Mouse (Mus musculus) stomach, postnatal 0 days (tissue): ENCODE results near the gene 1700067K01Rik. TPM values are rescaled to one million over a fixed set of nuclear protein-coding genes. Genes with fewer than 3 reads are reported as not detected.

Source experiments
- ATAC-seq: fragments of 200-750 bp; cut with Nextera tagmentation; 2 replicates; pipeline ENCODE4 v1.8.0; 2017; ENCODE audit not compliant: low FRiP score, low TSS enrichment
- DNase-seq: peaks from one replicate; pipeline ENCODE4 v3.0.0-alpha.2; 2016; ENCODE audit warnings: low spot score
- H3K27ac ChIP-seq: fragments of 300-500 bp; sonication (generic); replicated peaks from 2 replicates; pipeline ENCODE4 v1.5.1; 2014; ENCODE audit warnings: mild to moderate bottlenecking, control low read depth
- H3K27me3 ChIP-seq: fragments of 300-500 bp; sonication (generic); 2 replicates; pipeline ENCODE4 v1.6.1; 2014; ENCODE audit warnings: low read length; ENCODE audit not compliant: control insufficient read depth, insufficient read depth
- H3K36me3 ChIP-seq: fragments of 300-500 bp; sonication (generic); 2 replicates; pipeline ENCODE4 v1.6.1; 2014; ENCODE audit warnings: low read length, mixed read lengths; ENCODE audit not compliant: control insufficient read depth, insufficient read depth
- H3K4me1 ChIP-seq: fragments of 300-500 bp; sonication (generic); replicated peaks from 2 replicates; pipeline ENCODE4 v1.6.1; 2014; ENCODE audit warnings: antibody characterized with exemption; ENCODE audit not compliant: control insufficient read depth, insufficient read depth
- H3K4me2 ChIP-seq: fragments of 300-500 bp; sonication (generic); replicated peaks from 2 replicates; pipeline ENCODE4 v1.6.1; 2014; ENCODE audit warnings: low read depth, mild to moderate bottlenecking, control low read depth, moderate library complexity
- H3K4me3 ChIP-seq: fragments of 300-500 bp; sonication (generic); 2 replicates; pipeline ENCODE4 v1.5.1; 2014; ENCODE audit warnings: low read depth, low read length, control low read depth
- H3K9ac ChIP-seq: fragments of 300-500 bp; sonication (generic); 2 replicates; pipeline ENCODE4 v1.6.1; 2014; ENCODE audit warnings: mild to moderate bottlenecking, low read length, control low read depth, mixed read lengths
- H3K9me3 ChIP-seq: fragments of 300-500 bp; sonication (generic); 2 replicates; pipeline ENCODE4 v1.6.1; 2016; ENCODE audit warnings: low read length; ENCODE audit not compliant: control insufficient read depth
- CTCF ChIP-seq: IDR thresholded peaks from 2 replicates; pipeline ENCODE4 v1.5.1; 2016; ENCODE audit warnings: antibody characterized with exemption, low read depth, mild to moderate bottlenecking, moderate library complexity
- EP300 ChIP-seq: optimal IDR thresholded peaks from 2 replicates; pipeline ENCODE3; 2016; ENCODE audit warnings: antibody characterized with exemption
- WGBS: fragments of 180-500 bp; shearing (Covaris S2); extraction: QIAGEN DNeasy Blood & Tissue Kit; methylation state at CpG from one replicate; pipeline ENCODE4 v1.1.7; 2014; 5-methylcytosine and 5-hydroxymethylcytosine counted together
- polyA plus RNA-seq: library from polyadenylated mRNA; unstranded; fragments of >200 nt; fragmentation: Nextera tagmentation; extraction: Ambion mirVana; gene quantifications from 2 replicates; pipeline ENCODE4 v1.2.1, GENCODE M21; 2015

1700067K01Rik gene
- polyA plus RNA-seq, result 0.36 and 0.38 TPM in 2 replicates

- ATAC-seq (no peak), DNase-seq (peak; percentile 36)
- TF ChIP-seq EP300 (no peak), CTCF (no peak)
- no peaks in the 10 kb centered on the region for H3K9me3 ChIP-seq
- peak within 1 kb of the TSS; percentile 17; the same call in 1 of the 2 replicates for H3K4me2 ChIP-seq
- no peaks in the 10 kb centered on the region for H3K27me3 ChIP-seq
- H3K4me3 ChIP-seq, result no peak within 1 kb of the TSS
- peaks cover 13% of the 10 kb centered on the region for H3K4me1 ChIP-seq
- WGBS, result 49% methylated on average over 53 of the region's 61 CpGs
- 0 out of 2 replicates have a peak, but pooled peaks cover 3% of the 10 kb centered on the region for H3K36me3 ChIP-seq
- H3K27ac ChIP-seq, result no peak within 1 kb of the TSS
- no peak within 1 kb of the TSS for H3K9ac ChIP-seq
Measured at GRCm38 (mm10) chr8:84001281-84002000, at the start of gene 1700067K01Rik. 1700067K01Rik (plus strand) TSS chr8:84001502.

GRCm38 (mm10) chr8:83954749-83955105, 46.6 kb upstream of the 1700067K01Rik start:
- Histone ChIP-seq H3K27ac (0 out of 2 replicates have a peak overlapping the region, but pooled peaks have one; percentile 24), H3K9ac (peak overlapping the region; percentile 41)
- under 1% methylated on average over 14 of the region's 14 CpGs for WGBS

GRCm38 (mm10) chr8:83955106-83955957, 46.0 kb upstream of the 1700067K01Rik start, which contains the start of the genes Gm10644 and Asf1b:
Gm10644 (minus strand) TSS chr8:83955205.
Asf1b (plus strand) TSS chr8:83955507.
- Histone ChIP-seq H3K4me1 (peaks cover 3% of the 10 kb centered on the region; the same call in 1 of the 2 replicates), H3K4me3 (peak within 1 kb of the TSS; percentile 64), H3K9me3 (no peaks in the 10 kb centered on the region), H3K36me3 (no peaks in the 10 kb centered on the region), H3K27me3 (no peaks in the 10 kb centered on the region), H3K27ac (0 out of 2 replicates have a peak within 1 kb of the TSS, but pooled peaks have one; percentile 24), H3K4me2 (peak within 1 kb of the TSS; percentile 89), H3K9ac (peak within 1 kb of the TSS; percentile 51)
- under 1% methylated on average over 75 of the region's 75 CpGs for WGBS
- ATAC-seq, result peak; percentile 100
- DNase-seq, result peak; percentile 100
- TF ChIP-seq CTCF (peak; percentile 97), EP300 (no peak)

More at GRCm38 (mm10) chr8:83954749-83955105, 46.6 kb upstream of the 1700067K01Rik start:
- Histone ChIP-seq H3K4me1 (peaks cover 3% of the 10 kb centered on the region; the same call in 1 of the 2 replicates), H3K27me3 (no peaks in the 10 kb centered on the region), H3K9me3 (no peaks in the 10 kb centered on the region), H3K36me3 (no peaks in the 10 kb centered on the region), H3K4me2 (peak overlapping the region; percentile 55), H3K4me3 (peak overlapping the region; percentile 43)
- DNase-seq (no peak), ATAC-seq (no peak)
- TF ChIP-seq CTCF, result no peak

- no peak for DNase-seq
- Histone ChIP-seq H3K27me3 (no peaks in the 10 kb centered on the region), H3K27ac (no peak overlapping the region), H3K4me2 (peak overlapping the region; percentile 89), H3K4me3 (peak overlapping the region; percentile 64), H3K9ac (peak overlapping the region; percentile 51), H3K36me3 (no peaks in the 10 kb centered on the region), H3K4me1 (peaks cover 3% of the 10 kb centered on the region; the same call in 1 of the 2 replicates), H3K9me3 (no peaks in the 10 kb centered on the region)
- ATAC-seq, result no peak
- 4% methylated on average over 15 of the region's 15 CpGs for WGBS
- TF ChIP-seq CTCF, result no peak
- TF ChIP-seq EP300, result no peak
Measured at GRCm38 (mm10) chr8:83955958-83956218, 45.4 kb upstream of the 1700067K01Rik start.

- TF ChIP-seq CTCF, result peak; percentile 54
- TF ChIP-seq EP300, result no peak
- Histone ChIP-seq H3K4me2 (peak overlapping the region; percentile 89; the same call in 1 of the 2 replicates), H3K27ac (no peak overlapping the region), H3K4me3 (peak overlapping the region; percentile 64), H3K9me3 (no peaks in the 10 kb centered on the region), H3K36me3 (no peaks in the 10 kb centered on the region), H3K9ac (no peak overlapping the region), H3K4me1 (peaks cover 3% of the 10 kb centered on the region; the same call in 1 of the 2 replicates), H3K27me3 (no peaks in the 10 kb centered on the region)
- WGBS, result 12% methylated on average over 1 of the region's 1 CpGs
- DNase-seq (no peak), ATAC-seq (no peak)
Measured at GRCm38 (mm10) chr8:83956789-83957188, 44.5 kb upstream of the 1700067K01Rik start.
